Mouse (Mus musculus) limb, embryonic 13.5 days (tissue): ENCODE data around the gene Gp9. TPM values are rescaled to one million over a fixed set of nuclear protein-coding genes. Genes with fewer than 3 reads are reported as not detected.
A peak's percentile ranks its signal among the peaks of the same experiment; 100 is the strongest.
"Not testable (repeated sequence)": the region's sequence is repeated elsewhere in the genome, so short reads cannot be mapped to it uniquely, and the experiment has no call there.

Experiments used
- ATAC-seq: fragments of 200-750 bp; cut with Nextera tagmentation; 2 replicates; pipeline ENCODE4 v1.8.0; 2017; ENCODE audit warnings: low read depth, moderate number of reproducible peaks, moderate TSS enrichment; ENCODE audit not compliant: low FRiP score
- H3K27ac ChIP-seq: fragments of 300-500 bp; sonication (generic); 2 replicates; pipeline ENCODE4 v1.5.1; 2015; ENCODE audit warnings: inconsistent platforms, mild to moderate bottlenecking, moderate library complexity
- H3K27me3 ChIP-seq: fragments of 300-500 bp; sonication (generic); 2 replicates; pipeline ENCODE4 v1.6.1; 2015; ENCODE audit warnings: mild to moderate bottlenecking, inconsistent platforms
- H3K36me3 ChIP-seq: fragments of 300-500 bp; sonication (generic); 2 replicates; pipeline ENCODE4 v1.6.1; 2015; ENCODE audit warnings: inconsistent platforms, mild to moderate bottlenecking, moderate library complexity
- H3K4me1 ChIP-seq: fragments of 300-500 bp; sonication (generic); 2 replicates; pipeline ENCODE4 v1.6.1; 2015; ENCODE audit warnings: inconsistent platforms
- H3K4me2 ChIP-seq: fragments of 300-500 bp; sonication (generic); replicated peaks from 2 replicates; pipeline ENCODE4 v1.6.1; 2015; ENCODE audit warnings: inconsistent platforms, mild to moderate bottlenecking, moderate library complexity
- H3K4me3 ChIP-seq: fragments of 300-500 bp; sonication (generic); 2 replicates; pipeline ENCODE4 v1.5.1; 2015; ENCODE audit warnings: moderate library complexity, mild to moderate bottlenecking, inconsistent platforms
- H3K9ac ChIP-seq: fragments of 300-500 bp; sonication (generic); 2 replicates; pipeline ENCODE4 v1.6.1; 2015; ENCODE audit warnings: mild to moderate bottlenecking, inconsistent platforms
- H3K9me3 ChIP-seq: fragments of 300-500 bp; sonication (generic); 2 replicates; pipeline ENCODE4 v1.6.1; 2016; ENCODE audit warnings: inconsistent platforms
- WGBS: fragments of 180-500 bp; shearing (Covaris S2); methylation state at CpG from one replicate; pipeline ENCODE4 v1.1.7; 2015; 5-methylcytosine and 5-hydroxymethylcytosine counted together
- polyA plus RNA-seq: library from polyadenylated mRNA; unstranded; fragments of >200 nt; fragmentation: Nextera tagmentation; extraction: Ambion mirVana; gene quantifications from 2 replicates; pipeline ENCODE4 v1.2.1, GENCODE M21; 2015

Gene Gp9
- polyA plus RNA-seq, 1 experiment from 2014 or later: 0.94 TPM

- Histone ChIP-seq H3K9ac (no peak overlapping the region), H3K36me3 (no peaks in the 10 kb centered on the region), H3K4me3 (no peak overlapping the region), H3K9me3 (no peaks in the 10 kb centered on the region), H3K27ac (no peak overlapping the region), H3K4me2 (no peak overlapping the region), H3K4me1 (no peaks in the 10 kb centered on the region), H3K27me3 (no peaks in the 10 kb centered on the region)
- WGBS: 90% methylated on average over 8 of the region's 8 CpGs
- ATAC-seq: no peak
Measured at GRCm38 (mm10) chr6:87756896-87757295, 21.0 kb upstream of the Gp9 start.

- Histone ChIP-seq H3K27me3 (no peaks in the 10 kb centered on the region), H3K27ac (no peak overlapping the region), H3K4me2 (no peak overlapping the region), H3K9me3 (no peaks in the 10 kb centered on the region), H3K9ac (no peak overlapping the region), H3K4me1 (no peaks in the 10 kb centered on the region), H3K36me3 (no peaks in the 10 kb centered on the region), H3K4me3 (no peak overlapping the region)
- no peak for ATAC-seq
- WGBS: 67% methylated on average over 3 of the region's 3 CpGs
Measured at GRCm38 (mm10) chr6:87759404-87759803, 18.5 kb upstream of the Gp9 start.

- Histone ChIP-seq H3K4me1 (no peaks in the 10 kb centered on the region), H3K27me3 (no peaks in the 10 kb centered on the region), H3K4me3 (no peak overlapping the region), H3K9me3 (no peaks in the 10 kb centered on the region), H3K9ac (no peak overlapping the region), H3K36me3 (no peaks in the 10 kb centered on the region), H3K27ac (no peak overlapping the region), H3K4me2 (no peak overlapping the region)
- WGBS: 71% methylated on average over 3 of the region's 3 CpGs
- no peak for ATAC-seq
Measured at GRCm38 (mm10) chr6:87759850-87760249, 18.0 kb upstream of the Gp9 start.

GRCm38 (mm10) chr6:87762161-87762560, 15.7 kb upstream of the Gp9 start:
- ATAC-seq: no peak
- Histone ChIP-seq H3K4me1 (no peaks in the 10 kb centered on the region), H3K27ac (no peak overlapping the region), H3K36me3 (no peaks in the 10 kb centered on the region), H3K27me3 (no peaks in the 10 kb centered on the region), H3K4me2 (no peak overlapping the region), H3K4me3 (no peak overlapping the region), H3K9me3 (no peaks in the 10 kb centered on the region), H3K9ac (no peak overlapping the region)
- 85% methylated on average over 5 of the region's 5 CpGs for WGBS

GRCm38 (mm10) chr6:87763376-87764280, 14.2 kb upstream of the Gp9 start:
- Histone ChIP-seq H3K4me3 (no peak overlapping the region), H3K27me3 (no peaks in the 10 kb centered on the region), H3K27ac (no peak overlapping the region), H3K9ac (no peak overlapping the region), H3K36me3 (no peaks in the 10 kb centered on the region), H3K9me3 (no peaks in the 10 kb centered on the region), H3K4me2 (no peak overlapping the region), H3K4me1 (no peaks in the 10 kb centered on the region)
- WGBS: 65% methylated on average over 4 of the region's 4 CpGs
- no peak for ATAC-seq

GRCm38 (mm10) chr6:87764296-87764695, 13.6 kb upstream of the Gp9 start:
- not testable (repeated sequence) for H3K9me3 ChIP-seq, H3K27me3 ChIP-seq, H3K9ac ChIP-seq, H3K4me3 ChIP-seq, H3K4me2 ChIP-seq, ATAC-seq, H3K4me1 ChIP-seq, H3K36me3 ChIP-seq, H3K27ac ChIP-seq
- WGBS: 90% methylated on average over 2 of the region's 2 CpGs

GRCm38 (mm10) chr6:87770626-87771025, 7.2 kb upstream of the Gp9 start:
- H3K4me1 ChIP-seq: no peaks in the 10 kb centered on the region
- H3K4me2 ChIP-seq: no peak overlapping the region
- H3K9me3 ChIP-seq: no peaks in the 10 kb centered on the region
- H3K27me3 ChIP-seq: no peaks in the 10 kb centered on the region
- H3K27ac ChIP-seq: no peak overlapping the region
- no peak overlapping the region for H3K9ac ChIP-seq
- 53% methylated on average over 8 of the region's 8 CpGs for WGBS
- H3K36me3 ChIP-seq: no peaks in the 10 kb centered on the region
- no peak for ATAC-seq
- H3K4me3 ChIP-seq: no peak overlapping the region

GRCm38 (mm10) chr6:87774466-87774865, 3.4 kb upstream of the Gp9 start:
- 44% methylated on average over 1 of the region's 1 CpGs for WGBS
- Histone ChIP-seq H3K36me3 (no peaks in the 10 kb centered on the region), H3K9me3 (no peaks in the 10 kb centered on the region), H3K27me3 (no peaks in the 10 kb centered on the region), H3K4me3 (no peak overlapping the region), H3K4me1 (peaks cover 8% of the 10 kb centered on the region; the same call in 1 of the 2 replicates), H3K27ac (no peak overlapping the region), H3K9ac (no peak overlapping the region), H3K4me2 (no peak overlapping the region)
- no peak for ATAC-seq

- Histone ChIP-seq H3K27me3 (no peaks in the 10 kb centered on the region), H3K4me3 (no peak overlapping the region), H3K4me1 (peaks cover 8% of the 10 kb centered on the region; the same call in 1 of the 2 replicates), H3K27ac (no peak overlapping the region), H3K9ac (no peak overlapping the region), H3K4me2 (no peak overlapping the region), H3K9me3 (no peaks in the 10 kb centered on the region), H3K36me3 (no peaks in the 10 kb centered on the region)
- WGBS: 83% methylated on average over 9 of the region's 9 CpGs
- no peak for ATAC-seq
Measured at GRCm38 (mm10) chr6:87774909-87775308, 3.0 kb upstream of the Gp9 start.

- Histone ChIP-seq H3K36me3 (no peaks in the 10 kb centered on the region), H3K27me3 (no peaks in the 10 kb centered on the region), H3K9me3 (no peaks in the 10 kb centered on the region), H3K9ac (no peak overlapping the region), H3K27ac (no peak overlapping the region), H3K4me2 (no peak overlapping the region), H3K4me1 (peaks cover 8% of the 10 kb centered on the region; the same call in 1 of the 2 replicates), H3K4me3 (no peak overlapping the region)
- 74% methylated on average over 3 of the region's 3 CpGs for WGBS
- ATAC-seq: no peak
Measured at GRCm38 (mm10) chr6:87775588-87776245, 2.2 kb upstream of the Gp9 start.

GRCm38 (mm10) chr6:87776663-87777062, 1.2 kb upstream of the Gp9 start:
- Histone ChIP-seq H3K4me1 (peaks cover 8% of the 10 kb centered on the region; the same call in 1 of the 2 replicates), H3K4me3 (no peak overlapping the region), H3K4me2 (no peak overlapping the region), H3K27me3 (no peaks in the 10 kb centered on the region), H3K27ac (no peak overlapping the region), H3K9ac (peak overlapping the region; percentile 6; the same call in 1 of the 2 replicates), H3K36me3 (no peaks in the 10 kb centered on the region), H3K9me3 (no peaks in the 10 kb centered on the region)
- no peak for ATAC-seq
- WGBS: 87% methylated on average over 1 of the region's 1 CpGs

GRCm38 (mm10) chr6:87778294-87779173, 662 bp downstream of the Gp9 start:
- no peak overlapping the region for H3K4me2 ChIP-seq
- no peak overlapping the region for H3K27ac ChIP-seq
- 70% methylated on average over 11 of the region's 11 CpGs for WGBS
- H3K9ac ChIP-seq: no peak overlapping the region
- H3K4me1 ChIP-seq: peaks cover 8% of the 10 kb centered on the region; the same call in 1 of the 2 replicates
- no peak for ATAC-seq
- no peaks in the 10 kb centered on the region for H3K36me3 ChIP-seq
- H3K9me3 ChIP-seq: no peaks in the 10 kb centered on the region
- H3K27me3 ChIP-seq: no peaks in the 10 kb centered on the region
- H3K4me3 ChIP-seq: no peak overlapping the region
